Mouse (Mus musculus): ENCODE data around the gene Pef1.

- TF ChIP-seq POLR2A (IDR thresholded peaks at IDR 0.05; ENCODE audit: extremely low read depth, insufficient read depth, low read length) (no peak), CTCF (IDR thresholded peaks at IDR 0.05; ENCODE audit: extremely low read depth, insufficient read depth, low read length) (no peak)
These were observed 31.0 kb downstream of the Pef1 start for GRCm38 (mm10) chr4:130133399-130133798.

Measured in cortical plate, adult 2 months (tissue).